Mouse (Mus musculus) liver, adult (tissue): ENCODE data around the gene 4921517D22Rik.
A peak's percentile ranks its signal among the peaks of the same experiment; 100 is the strongest.

ENCODE experiments used
- GATA4 ChIP-seq: IDR thresholded peaks from 2 replicates; pipeline ENCODE4 v1.6.1; 2014; ENCODE audit warnings: mild to moderate bottlenecking, low read length; ENCODE audit not compliant: insufficient replicate concordance

Gene 4921517D22Rik

DNA sequence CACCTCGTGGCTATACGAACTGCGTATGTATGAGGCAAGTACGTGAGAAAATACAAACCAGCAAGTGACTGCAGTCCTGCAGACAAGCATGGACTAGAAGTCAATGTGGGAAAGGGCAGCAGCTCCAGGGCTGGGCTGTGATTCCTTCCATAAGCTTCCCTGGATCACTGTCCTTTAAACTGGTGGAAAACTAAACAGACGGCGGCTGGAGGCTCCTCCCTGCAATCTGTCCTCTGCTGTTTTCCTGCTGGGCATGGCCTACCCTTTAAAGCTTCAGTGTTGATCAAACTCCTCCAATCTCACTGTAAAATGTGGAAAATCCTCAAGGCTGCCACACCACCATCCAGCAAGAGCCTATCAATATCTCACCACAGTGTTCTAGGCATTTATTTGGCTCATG, 45.3 kb downstream of the 4921517D22Rik start:
- no peak for TF ChIP-seq GATA4

DNA sequence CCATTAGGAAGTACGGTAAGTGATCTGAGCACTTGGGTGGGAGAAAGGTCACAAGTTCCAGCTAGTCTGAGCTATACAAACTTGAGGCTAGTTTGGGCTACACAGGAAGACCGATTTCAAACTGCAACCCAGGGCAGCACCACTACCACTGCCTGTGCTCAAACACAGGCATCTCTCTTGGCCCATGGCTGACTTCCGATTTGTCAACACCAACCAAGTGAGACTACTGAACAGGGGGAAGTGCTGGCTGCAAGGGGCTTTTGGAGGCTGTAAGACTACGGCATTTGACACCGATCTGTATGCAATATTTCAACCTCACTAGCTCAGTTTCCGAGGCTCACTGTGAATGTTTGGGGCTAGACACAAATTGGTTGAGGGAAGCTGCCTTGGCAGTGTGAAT, 46.4 kb downstream of the 4921517D22Rik start:
- TF ChIP-seq GATA4: no peak

- no peak for TF ChIP-seq GATA4
These were observed 47.1 kb downstream of the 4921517D22Rik start for GRCm38 (mm10) chr13:59646674-59647244.

- TF ChIP-seq GATA4: no peak
These were observed 48.4 kb downstream of the 4921517D22Rik start for GRCm38 (mm10) chr13:59645491-59645890.

DNA sequence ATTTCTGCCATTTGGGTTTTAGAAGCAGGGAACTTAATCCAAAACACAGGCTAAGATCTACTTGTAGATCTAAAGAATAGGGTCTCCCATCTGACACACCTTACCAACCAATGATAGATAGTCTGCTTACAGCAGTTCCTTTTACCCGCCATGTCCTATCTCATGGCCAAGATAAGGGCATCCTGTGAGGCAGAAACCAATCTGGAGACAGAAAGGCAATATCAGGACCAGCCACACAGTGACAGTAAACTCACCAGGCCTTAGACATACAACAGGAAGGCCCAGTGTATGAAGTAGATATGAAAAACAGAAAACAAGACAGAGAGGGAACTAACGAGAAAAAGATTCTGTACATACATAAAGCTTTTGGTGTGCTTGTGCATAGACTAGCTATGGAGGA, 51.1 kb downstream of the 4921517D22Rik start:
- TF ChIP-seq GATA4: peak; percentile 35; the same call in 1 of the 2 replicates

- no peak for TF ChIP-seq GATA4
These were observed 53.8 kb downstream of the 4921517D22Rik start for GRCm38 (mm10) chr13:59640178-59640440.

GRCm38 (mm10) chr13:59639368-59640177, 54.3 kb downstream of the 4921517D22Rik start:
- TF ChIP-seq GATA4: no peak

DNA sequence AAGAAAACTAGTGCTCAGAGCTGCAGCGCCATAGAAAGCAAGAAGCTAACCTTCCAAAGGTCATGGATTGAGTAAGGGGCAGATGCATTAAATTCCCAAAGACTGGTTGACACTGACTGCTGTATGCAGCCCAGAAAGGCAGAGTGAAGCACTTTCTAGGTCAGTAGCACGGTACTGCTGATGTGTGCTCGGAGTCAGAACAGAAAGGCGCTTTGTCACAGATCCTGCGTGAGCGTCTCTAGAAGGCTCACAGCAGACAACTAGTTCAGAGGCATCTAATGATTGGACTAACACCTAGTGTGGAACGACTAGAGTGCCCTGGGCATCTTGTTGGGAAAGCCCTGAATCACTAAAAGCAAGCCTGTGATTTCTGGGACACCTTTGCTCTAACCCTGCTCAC, 56.1 kb downstream of the 4921517D22Rik start:
- TF ChIP-seq GATA4: no peak
